In the genomic region with DNA sequence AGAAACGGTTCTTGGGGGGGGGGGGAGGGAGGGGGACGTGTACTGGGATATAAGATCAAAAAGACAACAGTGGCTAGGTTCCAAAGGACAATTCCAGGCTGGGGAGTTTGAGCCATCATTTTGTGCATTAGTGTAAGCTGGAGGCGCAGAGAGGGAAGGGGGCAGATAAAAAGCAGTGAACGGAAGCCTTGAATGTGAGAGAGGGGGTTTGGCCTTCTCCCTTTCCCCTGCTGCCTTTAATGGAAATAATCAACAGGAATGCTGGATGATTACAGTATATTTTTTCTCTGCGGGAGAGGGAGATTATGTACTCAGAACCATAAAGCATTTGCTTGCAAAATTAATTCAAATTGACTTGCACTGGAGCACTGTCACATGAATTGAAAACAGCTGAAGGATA, we compare ENCODE assay signal across 29 mouse cellular contexts. TPM values are rescaled to one million over a fixed set of nuclear protein-coding genes. Genes with fewer than 3 reads are reported as not detected.
A peak's percentile ranks its signal among the peaks of the same experiment; 100 is the strongest.
DNase-seq lines count a peak whose midpoint lies in the region; ATAC-seq and TF ChIP-seq lines count a peak whose summit lies in the region.
"Had no signal": no experiment of that assay in that cellular context is flagged by ENCODE, and none has a peak within 500 bp of the region (broad histone marks: within the 10 kb centered on the region; RNA-seq: fewer than 3 reads in every experiment).

No protein-coding gene starts in this region.

- no peaks in the 10 kb centered on the region for H3K9me3 ChIP-seq in embryonic facial prominence, embryonic 11.5 days (replicated peaks; ENCODE audit: control insufficient read depth, low read length)
- H3K9me3 ChIP-seq in embryonic facial prominence, embryonic 10.5 days: no peaks in the 10 kb centered on the region
- no peaks in the 10 kb centered on the region for H3K9me3 ChIP-seq in forebrain, embryonic 14.5 days (replicated peaks; ENCODE audit: control insufficient read depth, low read length)
- H3K9me3 ChIP-seq in forebrain, postnatal 0 days (ENCODE audit: low read length): no peaks in the 10 kb centered on the region
- H3K9me3 ChIP-seq in midbrain, embryonic 13.5 days: no peaks in the 10 kb centered on the region
- H3K9me3 ChIP-seq in midbrain, postnatal 0 days (ENCODE audit: low read length): no peaks in the 10 kb centered on the region
- no peaks in the 10 kb centered on the region for H3K9me3 ChIP-seq in forebrain, embryonic 15.5 days
- H3K9me3 ChIP-seq: embryonic facial prominence, embryonic 12.5 days; hindbrain, embryonic 15.5 days; intestine, embryonic 15.5 days had no signal

- H3K4me1 ChIP-seq in embryonic facial prominence, embryonic 11.5 days (ENCODE audit: control insufficient read depth, insufficient read depth, low read length): no peaks in the 10 kb centered on the region
- H3K4me1 ChIP-seq in embryonic facial prominence, embryonic 10.5 days: no peaks in the 10 kb centered on the region
- peaks cover 3% of the 10 kb centered on the region; the same call in 1 of the 2 replicates for H3K4me1 ChIP-seq in forebrain, embryonic 14.5 days (ENCODE audit: control insufficient read depth, insufficient read depth, low read length)
- no peaks in the 10 kb centered on the region; the same call in 1 of the 2 replicates for H3K4me1 ChIP-seq in forebrain, postnatal 0 days (ENCODE audit: insufficient read depth)
- H3K4me1 ChIP-seq in midbrain, embryonic 13.5 days (replicated peaks): peaks cover 4% of the 10 kb centered on the region; the same call in 1 of the 2 replicates
- H3K4me1 ChIP-seq in midbrain, postnatal 0 days (ENCODE audit: insufficient read depth, low read length): no peaks in the 10 kb centered on the region
- H3K4me1 ChIP-seq in forebrain, embryonic 15.5 days: peaks cover 14% of the 10 kb centered on the region
- H3K4me1 ChIP-seq: embryonic facial prominence, embryonic 12.5 days; hindbrain, embryonic 15.5 days; intestine, embryonic 15.5 days had no signal

- no peak for TF ChIP-seq CTCF in forebrain, postnatal 0 days (IDR thresholded peaks at IDR 0.05; ENCODE audit: low read depth)
- TF ChIP-seq CTCF in midbrain, postnatal 0 days (IDR thresholded peaks at IDR 0.05): no peak

- no peak for ATAC-seq in embryonic facial prominence, embryonic 11.5 days (replicated peaks; ENCODE audit: insufficient number of reproducible peaks, low FRiP score, low TSS enrichment, low read depth)
- peak; percentile 40; the same call in 1 of the 2 replicates for ATAC-seq in forebrain, embryonic 14.5 days
- no peak for ATAC-seq in forebrain, postnatal 0 days
- peak; percentile 60; the same call in 1 of the 2 replicates for ATAC-seq in midbrain, embryonic 13.5 days
- no peak for ATAC-seq in midbrain, postnatal 0 days (ENCODE audit: low FRiP score)
- ATAC-seq in forebrain, embryonic 15.5 days (replicated peaks): no peak
- ATAC-seq: activated CD4-positive, CD25-positive, alpha-beta regulatory T cell, adult 4 months; intestine, embryonic 15.5 days had no signal

- no peak overlapping the region for H3K4me2 ChIP-seq in embryonic facial prominence, embryonic 11.5 days (ENCODE audit: low read depth, low read length)
- H3K4me2 ChIP-seq in forebrain, embryonic 14.5 days (ENCODE audit: low read length): no peak overlapping the region
- H3K4me2 ChIP-seq in forebrain, postnatal 0 days (ENCODE audit: low read depth): no peak overlapping the region
- no peak overlapping the region for H3K4me2 ChIP-seq in midbrain, embryonic 13.5 days (replicated peaks)
- H3K4me2 ChIP-seq in midbrain, postnatal 0 days (ENCODE audit: low read depth, low read length, poor library complexity, severe bottlenecking): no peak overlapping the region
- H3K4me2 ChIP-seq in forebrain, embryonic 15.5 days (replicated peaks): no peak overlapping the region
- H3K4me2 ChIP-seq: embryonic facial prominence, embryonic 12.5 days; heart, embryonic 11.5 days; hindbrain, embryonic 15.5 days; intestine, embryonic 15.5 days had no signal

- DNase-seq in embryonic facial prominence, embryonic 11.5 days (ENCODE audit: low spot score): peak; percentile 13
- DNase-seq in embryonic facial prominence, embryonic 10.5 days (ENCODE audit: low spot score): no peak
- peak; percentile 43 for DNase-seq in forebrain, embryonic 14.5 days (ENCODE audit: low spot score)
- no peak for DNase-seq in forebrain, postnatal 0 days
- no peak for DNase-seq in midbrain, postnatal 0 days (ENCODE audit: low spot score)
- DNase-seq in right cerebral cortex, adult 18-20 months: no peak
- DNase-seq: adrenal gland, adult 8-10 months; adrenal gland, postnatal 25 days; cerebellum, adult 11 months; cerebellum, adult 2 months; cerebellum, adult 9-11 months; cerebellum, postnatal 25 days; embryo, embryonic 11 days; gastrocnemius, adult 2 months; gastrocnemius, postnatal 14 days; heart, adult 11 months; kidney, adult 11 months; kidney, adult 8-10 months had no signal

- 51% methylated on average over 5 of the region's 5 CpGs for WGBS in embryonic facial prominence, embryonic 11.5 days
- 62% methylated on average over 5 of the region's 5 CpGs for WGBS in embryonic facial prominence, embryonic 10.5 days
- WGBS in forebrain, embryonic 14.5 days: 41% methylated on average over 5 of the region's 5 CpGs
- WGBS in forebrain, postnatal 0 days: 33% methylated on average over 5 of the region's 5 CpGs
- 42% methylated on average over 5 of the region's 5 CpGs for WGBS in midbrain, embryonic 13.5 days
- 41% methylated on average over 4 of the region's 5 CpGs for WGBS in midbrain, postnatal 0 days
- 31% methylated on average over 5 of the region's 5 CpGs for WGBS in forebrain, embryonic 15.5 days

- H3K27ac ChIP-seq in embryonic facial prominence, embryonic 11.5 days (replicated peaks; ENCODE audit: low read depth, low read length): no peak overlapping the region
- no peak overlapping the region for H3K27ac ChIP-seq in embryonic facial prominence, embryonic 10.5 days (replicated peaks)
- H3K27ac ChIP-seq in forebrain, embryonic 14.5 days (ENCODE audit: low read depth, low read length): peak overlapping the region; percentile 52
- H3K27ac ChIP-seq in forebrain, postnatal 0 days (ENCODE audit: low read depth, low read length): no peak overlapping the region
- no peak overlapping the region for H3K27ac ChIP-seq in midbrain, embryonic 13.5 days
- H3K27ac ChIP-seq in midbrain, postnatal 0 days (ENCODE audit: low read depth, low read length): no peak overlapping the region
- H3K27ac ChIP-seq in forebrain, embryonic 15.5 days (replicated peaks): peak overlapping the region; percentile 37
- H3K27ac ChIP-seq: embryonic facial prominence, embryonic 12.5 days; gastrocnemius, adult 2 months; hindbrain, embryonic 15.5 days; intestine, embryonic 15.5 days had no signal

- H3K4me3 ChIP-seq in embryonic facial prominence, embryonic 11.5 days (ENCODE audit: low read depth, low read length): no peak overlapping the region
- H3K4me3 ChIP-seq in embryonic facial prominence, embryonic 10.5 days: no peak overlapping the region
- H3K4me3 ChIP-seq in forebrain, embryonic 14.5 days (ENCODE audit: low read depth, low read length): no peak overlapping the region
- H3K4me3 ChIP-seq in forebrain, postnatal 0 days (ENCODE audit: low read depth, low read length): no peak overlapping the region
- H3K4me3 ChIP-seq in midbrain, embryonic 13.5 days (replicated peaks): no peak overlapping the region
- no peak overlapping the region for H3K4me3 ChIP-seq in midbrain, postnatal 0 days (ENCODE audit: low read depth, low read length)
- H3K4me3 ChIP-seq in forebrain, embryonic 15.5 days: no peak overlapping the region
- H3K4me3 ChIP-seq: embryonic facial prominence, embryonic 12.5 days; erythroblast, embryonic 14.5 days; gastrocnemius, adult 2 months; hindbrain, embryonic 15.5 days; intestine, embryonic 15.5 days had no signal

- H3K27me3 ChIP-seq in embryonic facial prominence, embryonic 11.5 days (ENCODE audit: control insufficient read depth, insufficient read depth, low read length): no peaks in the 10 kb centered on the region
- no peaks in the 10 kb centered on the region for H3K27me3 ChIP-seq in embryonic facial prominence, embryonic 10.5 days (replicated peaks; ENCODE audit: low read depth, poor library complexity, severe bottlenecking)
- no peaks in the 10 kb centered on the region for H3K27me3 ChIP-seq in forebrain, embryonic 14.5 days (replicated peaks; ENCODE audit: control insufficient read depth, insufficient read depth, low read length)
- H3K27me3 ChIP-seq in forebrain, postnatal 0 days (ENCODE audit: insufficient read depth, low read length): no peaks in the 10 kb centered on the region
- H3K27me3 ChIP-seq in midbrain, embryonic 13.5 days: no peaks in the 10 kb centered on the region
- H3K27me3 ChIP-seq in midbrain, postnatal 0 days (ENCODE audit: insufficient read depth, low read length): no peaks in the 10 kb centered on the region
- H3K27me3 ChIP-seq in forebrain, embryonic 15.5 days: no peaks in the 10 kb centered on the region
- H3K27me3 ChIP-seq: embryonic facial prominence, embryonic 12.5 days; hindbrain, embryonic 15.5 days; intestine, embryonic 15.5 days had no signal

- H3K36me3 ChIP-seq in embryonic facial prominence, embryonic 11.5 days (replicated peaks; ENCODE audit: control insufficient read depth, insufficient read depth, low read depth, low read length): no peaks in the 10 kb centered on the region
- no peaks in the 10 kb centered on the region for H3K36me3 ChIP-seq in embryonic facial prominence, embryonic 10.5 days (replicated peaks)
- H3K36me3 ChIP-seq in forebrain, embryonic 14.5 days (ENCODE audit: control insufficient read depth, insufficient read depth, low read length): no peaks in the 10 kb centered on the region
- no peaks in the 10 kb centered on the region for H3K36me3 ChIP-seq in forebrain, postnatal 0 days (ENCODE audit: insufficient read depth)
- H3K36me3 ChIP-seq in midbrain, embryonic 13.5 days: no peaks in the 10 kb centered on the region
- H3K36me3 ChIP-seq in midbrain, postnatal 0 days (ENCODE audit: insufficient read depth, low read length): no peaks in the 10 kb centered on the region
- no peaks in the 10 kb centered on the region for H3K36me3 ChIP-seq in forebrain, embryonic 15.5 days
- H3K36me3 ChIP-seq: embryonic facial prominence, embryonic 12.5 days; hindbrain, embryonic 15.5 days; intestine, embryonic 15.5 days had no signal

- no peak overlapping the region for H3K9ac ChIP-seq in embryonic facial prominence, embryonic 11.5 days (replicated peaks; ENCODE audit: low read length)
- H3K9ac ChIP-seq in forebrain, embryonic 14.5 days (ENCODE audit: low read length): no peak overlapping the region
- no peak overlapping the region for H3K9ac ChIP-seq in forebrain, postnatal 0 days
- H3K9ac ChIP-seq in midbrain, embryonic 13.5 days (replicated peaks): no peak overlapping the region
- H3K9ac ChIP-seq in midbrain, postnatal 0 days (replicated peaks; ENCODE audit: low read length, poor library complexity, severe bottlenecking): no peak overlapping the region
- no peak overlapping the region for H3K9ac ChIP-seq in forebrain, embryonic 15.5 days (replicated peaks)
- H3K9ac ChIP-seq: embryonic facial prominence, embryonic 12.5 days; hindbrain, embryonic 15.5 days; intestine, embryonic 15.5 days had no signal

RNA-seq across cellular contexts. Expression of gene Epha5, which starts 51.8 kb away (rescaled TPM):
- 3.1 and 6.0 TPM in 2 replicates for polyA plus RNA-seq in embryonic facial prominence, embryonic 11.5 days (2014; fragmentation: Nextera tagmentation; extraction: Ambion mirVana)
- polyA plus RNA-seq in embryonic facial prominence, embryonic 10.5 days (2016; fragmentation: Nextera tagmentation; extraction: Ambion mirVana): 4.3 TPM in 2 replicates
- polyA plus RNA-seq in forebrain, embryonic 14.5 days (2014; fragmentation: Nextera tagmentation; extraction: Ambion mirVana): 68.7 and 93.0 TPM in 2 replicates
- 88.7 and 103 TPM in 2 replicates for total RNA-seq in forebrain, postnatal 0 days (2014; rRNA removed)
- polyA plus RNA-seq in forebrain, postnatal 0 days (2015; fragmentation: Nextera tagmentation; extraction: Ambion mirVana): 41.7 and 81.9 TPM in 2 replicates
- 43.4 and 57.7 TPM in 2 replicates for polyA plus RNA-seq in midbrain, embryonic 13.5 days (2015; fragmentation: Nextera tagmentation; extraction: Ambion mirVana)
- total RNA-seq in midbrain, postnatal 0 days (2014; rRNA removed): 53.9 and 66.1 TPM in 2 replicates
- polyA plus RNA-seq in midbrain, postnatal 0 days (2015; fragmentation: Nextera tagmentation; extraction: Ambion mirVana): 50.0 and 61.3 TPM in 2 replicates
- 161 and 172 TPM in 2 replicates for polyA plus RNA-seq in forebrain, embryonic 15.5 days (2015; fragmentation: Nextera tagmentation; extraction: Ambion mirVana)
- total RNA-seq: common myeloid progenitor, adult 5-6 weeks; gastrocnemius, adult 2 months; heart, postnatal 25 days; hematopoietic stem cell, adult 5-6 weeks had no signal
- polyA plus RNA-seq: erythroblast, embryonic 14.5 days had no signal

Comparison
In these comparisons a context has a peak if more than half of its experiments do, and no peak if none do; other contexts are left out.
1. ATAC-seq: peak in forebrain, embryonic 14.5 days (single experiment) and midbrain, embryonic 13.5 days (single experiment); none in embryonic facial prominence, embryonic 11.5 days (single experiment), forebrain, postnatal 0 days (single experiment), midbrain, postnatal 0 days (single experiment) and forebrain, embryonic 15.5 days (single experiment).
2. DNase-seq: peak in embryonic facial prominence, embryonic 11.5 days (single experiment) and forebrain, embryonic 14.5 days (single experiment); none in embryonic facial prominence, embryonic 10.5 days (single experiment), forebrain, postnatal 0 days (single experiment), midbrain, postnatal 0 days (single experiment) and right cerebral cortex, adult 18-20 months (single experiment).
3. H3K27ac ChIP-seq: peak in forebrain, embryonic 14.5 days (single experiment) and forebrain, embryonic 15.5 days (single experiment); none in embryonic facial prominence, embryonic 11.5 days (single experiment), embryonic facial prominence, embryonic 10.5 days (single experiment), forebrain, postnatal 0 days (single experiment), midbrain, embryonic 13.5 days (single experiment) and midbrain, postnatal 0 days (single experiment).